Mouse (Mus musculus) heart, embryonic 12.5 days (tissue): ENCODE data around the gene Cd63. TPM values are rescaled to one million over a fixed set of nuclear protein-coding genes. Genes with fewer than 3 reads are reported as not detected.

Source experiments
- ATAC-seq: fragments of 200-750 bp; cut with Nextera tagmentation; 2 replicates; pipeline ENCODE4 v1.8.0; 2017; ENCODE audit warnings: moderate TSS enrichment, moderate library complexity; ENCODE audit not compliant: insufficient number of reproducible peaks, low FRiP score
- H3K27ac ChIP-seq: fragments of 300-500 bp; sonication (generic); 2 replicates; pipeline ENCODE4 v1.5.1; 2016; ENCODE audit warnings: mild to moderate bottlenecking, moderate library complexity; ENCODE audit not compliant: poor library complexity, severe bottlenecking
- H3K27me3 ChIP-seq: fragments of 300-500 bp; sonication (generic); replicated peaks from 2 replicates; pipeline ENCODE4 v1.6.1; 2016; ENCODE audit warnings: mild to moderate bottlenecking, moderate library complexity
- H3K36me3 ChIP-seq: fragments of 300-500 bp; sonication (generic); 2 replicates; pipeline ENCODE4 v1.6.1; 2016; ENCODE audit warnings: mild to moderate bottlenecking, moderate library complexity
- H3K4me1 ChIP-seq: fragments of 300-500 bp; sonication (generic); replicated peaks from 2 replicates; pipeline ENCODE4 v1.6.1; 2016; ENCODE audit warnings: mild to moderate bottlenecking
- H3K4me2 ChIP-seq: fragments of 300-500 bp; sonication (generic); 2 replicates; pipeline ENCODE4 v1.6.1; 2016; ENCODE audit warnings: mild to moderate bottlenecking, moderate library complexity
- H3K4me3 ChIP-seq: fragments of 300-500 bp; sonication (generic); 2 replicates; pipeline ENCODE4 v1.5.1; 2016; ENCODE audit warnings: mild to moderate bottlenecking
- H3K9ac ChIP-seq: fragments of 300-500 bp; sonication (generic); 2 replicates; pipeline ENCODE4 v1.6.1; 2016; ENCODE audit warnings: mild to moderate bottlenecking, moderate library complexity
- H3K9me3 ChIP-seq: fragments of 300-500 bp; sonication (generic); replicated peaks from 2 replicates; pipeline ENCODE4 v1.6.1; 2016; ENCODE audit warnings: mild to moderate bottlenecking, moderate library complexity
- WGBS: fragments of 180-500 bp; shearing (Covaris S2); methylation state at CpG from one replicate; pipeline ENCODE4 v1.1.7; 2016; 5-methylcytosine and 5-hydroxymethylcytosine counted together
- polyA plus RNA-seq: library from polyadenylated mRNA; unstranded; fragments of >200 nt; fragmentation: Nextera tagmentation; extraction: Ambion mirVana; gene quantifications from 2 replicates; pipeline ENCODE4 v1.2.1, GENCODE M21; 2016

The Cd63 gene
- polyA plus RNA-seq, 1 experiment from 2014 or later = 358 TPM

- no peak overlapping the region for H3K4me3 ChIP-seq
- H3K4me1 ChIP-seq = peaks cover 39% of the 10 kb centered on the region
- H3K27ac ChIP-seq = no peak overlapping the region
- H3K4me2 ChIP-seq = no peak overlapping the region
- no peaks in the 10 kb centered on the region for H3K27me3 ChIP-seq
- H3K36me3 ChIP-seq = peaks cover 48% of the 10 kb centered on the region
- no peaks in the 10 kb centered on the region for H3K9me3 ChIP-seq
- no peak for ATAC-seq
- no peak overlapping the region for H3K9ac ChIP-seq
- 72% methylated on average over 7 of the region's 7 CpGs for WGBS
Observed at GRCm38 (mm10) chr10:128918246-128918645, 17.5 kb downstream of the Cd63 start.

DNA sequence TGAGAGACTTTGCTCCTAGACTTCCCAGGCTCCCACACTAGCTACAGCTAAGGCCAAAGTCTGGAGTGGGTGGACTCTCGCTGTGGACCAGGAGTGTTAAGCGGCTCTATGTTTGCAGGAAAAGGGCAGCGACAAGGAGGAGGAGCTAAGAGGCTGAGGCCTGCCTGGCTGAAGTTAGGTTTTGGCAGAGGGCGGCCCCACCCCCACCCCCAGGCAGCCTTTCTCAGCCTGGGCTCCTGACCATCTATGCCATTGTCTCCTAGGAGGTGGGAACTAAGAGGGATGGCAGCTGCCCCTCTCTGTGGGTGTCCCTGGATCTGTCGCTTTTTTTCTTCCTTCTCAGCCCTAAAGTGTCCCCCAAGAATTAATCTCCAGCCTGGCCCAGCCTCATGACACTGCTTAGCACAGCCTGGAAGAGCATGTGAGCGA, 18.4 kb downstream of the Cd63 start:
- WGBS = 24% methylated on average over 6 of the region's 6 CpGs
- H3K4me1 ChIP-seq = peaks cover 42% of the 10 kb centered on the region
- no peak overlapping the region for H3K4me3 ChIP-seq
- H3K9ac ChIP-seq = no peak overlapping the region
- no peak overlapping the region for H3K4me2 ChIP-seq
- H3K27me3 ChIP-seq = no peaks in the 10 kb centered on the region
- H3K27ac ChIP-seq = no peak overlapping the region
- no peaks in the 10 kb centered on the region for H3K9me3 ChIP-seq
- ATAC-seq = no peak
- H3K36me3 ChIP-seq = peaks cover 39% of the 10 kb centered on the region

DNA sequence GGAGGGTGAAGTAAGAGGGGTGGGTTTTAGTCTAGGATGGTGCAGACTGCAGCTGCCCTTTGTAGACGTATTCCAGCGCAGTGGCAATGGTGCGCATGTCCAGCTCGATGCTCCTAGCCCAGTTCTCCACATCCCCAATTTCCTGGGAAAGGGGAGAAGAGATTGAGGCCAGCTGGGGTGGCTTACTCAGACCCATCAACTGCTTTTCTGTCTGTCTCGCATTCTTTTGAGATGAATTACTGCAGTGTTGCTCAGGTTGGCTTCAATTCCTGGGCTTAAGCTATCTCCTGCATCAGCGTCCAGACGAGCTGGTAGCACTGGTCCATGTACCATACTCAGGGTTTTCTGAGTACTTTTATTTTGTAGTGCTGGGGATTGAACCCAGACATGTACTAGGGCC, 19.2 kb downstream of the Cd63 start:
- Histone ChIP-seq H3K4me1 (peaks cover 43% of the 10 kb centered on the region), H3K9me3 (no peaks in the 10 kb centered on the region), H3K27ac (no peak overlapping the region), H3K36me3 (peaks cover 32% of the 10 kb centered on the region), H3K4me2 (no peak overlapping the region), H3K4me3 (no peak overlapping the region), H3K27me3 (no peaks in the 10 kb centered on the region), H3K9ac (no peak overlapping the region)
- no peak for ATAC-seq
- WGBS = 83% methylated on average over 7 of the region's 7 CpGs

DNA sequence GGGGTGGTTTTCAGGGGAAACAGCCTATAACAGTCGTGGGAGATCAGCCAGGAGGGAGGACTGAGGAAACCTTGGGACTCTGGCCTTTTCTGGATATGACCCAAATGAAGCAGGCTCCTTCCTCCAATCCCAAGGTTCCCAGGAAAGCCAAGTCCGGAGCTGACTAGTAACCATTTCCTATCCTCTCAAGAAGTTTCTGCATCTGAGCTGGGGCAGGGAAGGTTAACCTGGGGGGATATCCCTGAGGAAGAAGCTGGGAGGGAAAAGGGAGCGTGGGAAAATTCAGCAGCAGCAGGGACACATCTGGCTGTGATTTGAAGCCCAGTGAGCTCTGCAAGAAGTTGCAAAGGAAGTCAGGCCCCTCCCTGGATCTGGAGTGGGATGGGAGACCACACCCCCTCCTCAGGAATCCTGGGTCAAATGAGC, 20.0 kb downstream of the Cd63 start:
- Histone ChIP-seq H3K9ac (no peak overlapping the region), H3K4me3 (no peak overlapping the region), H3K27ac (peak overlapping the region; percentile 37; the same call in 1 of the 2 replicates), H3K36me3 (peaks cover 25% of the 10 kb centered on the region), H3K27me3 (no peaks in the 10 kb centered on the region), H3K9me3 (no peaks in the 10 kb centered on the region), H3K4me1 (peaks cover 43% of the 10 kb centered on the region), H3K4me2 (no peak overlapping the region)
- 68% methylated on average over 3 of the region's 3 CpGs for WGBS
- no peak for ATAC-seq

DNA sequence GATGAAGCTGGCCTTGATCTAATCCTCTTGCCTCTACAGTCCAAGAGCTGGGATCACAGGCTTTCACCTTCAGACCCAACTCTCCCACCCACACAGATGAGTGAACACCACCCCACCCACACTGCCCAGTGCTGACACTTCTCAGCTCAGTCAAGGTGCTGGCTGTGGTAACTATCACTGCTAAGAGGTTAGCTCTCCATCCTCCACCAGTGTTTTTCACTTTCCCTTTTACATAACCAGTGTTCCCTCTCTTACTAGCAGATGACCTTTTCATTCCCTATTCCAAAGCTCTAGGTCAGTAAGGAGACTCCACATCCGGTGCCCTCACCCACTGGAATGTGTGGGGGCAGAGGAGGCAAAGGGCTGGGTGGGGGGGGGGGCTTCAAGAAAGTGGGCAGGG, 20.5 kb downstream of the Cd63 start:
- peaks cover 22% of the 10 kb centered on the region for H3K36me3 ChIP-seq
- no peak for ATAC-seq
- H3K9me3 ChIP-seq = no peaks in the 10 kb centered on the region
- 70% methylated on average over 1 of the region's 1 CpGs for WGBS
- no peaks in the 10 kb centered on the region for H3K27me3 ChIP-seq
- no peak overlapping the region; the same call in 1 of the 2 replicates for H3K9ac ChIP-seq
- 0 out of 2 replicates have a peak overlapping the region, but pooled peaks have one; percentile 85 for H3K4me2 ChIP-seq
- peak overlapping the region; percentile 37; the same call in 1 of the 2 replicates for H3K27ac ChIP-seq
- peaks cover 43% of the 10 kb centered on the region for H3K4me1 ChIP-seq
- H3K4me3 ChIP-seq = no peak overlapping the region

DNA sequence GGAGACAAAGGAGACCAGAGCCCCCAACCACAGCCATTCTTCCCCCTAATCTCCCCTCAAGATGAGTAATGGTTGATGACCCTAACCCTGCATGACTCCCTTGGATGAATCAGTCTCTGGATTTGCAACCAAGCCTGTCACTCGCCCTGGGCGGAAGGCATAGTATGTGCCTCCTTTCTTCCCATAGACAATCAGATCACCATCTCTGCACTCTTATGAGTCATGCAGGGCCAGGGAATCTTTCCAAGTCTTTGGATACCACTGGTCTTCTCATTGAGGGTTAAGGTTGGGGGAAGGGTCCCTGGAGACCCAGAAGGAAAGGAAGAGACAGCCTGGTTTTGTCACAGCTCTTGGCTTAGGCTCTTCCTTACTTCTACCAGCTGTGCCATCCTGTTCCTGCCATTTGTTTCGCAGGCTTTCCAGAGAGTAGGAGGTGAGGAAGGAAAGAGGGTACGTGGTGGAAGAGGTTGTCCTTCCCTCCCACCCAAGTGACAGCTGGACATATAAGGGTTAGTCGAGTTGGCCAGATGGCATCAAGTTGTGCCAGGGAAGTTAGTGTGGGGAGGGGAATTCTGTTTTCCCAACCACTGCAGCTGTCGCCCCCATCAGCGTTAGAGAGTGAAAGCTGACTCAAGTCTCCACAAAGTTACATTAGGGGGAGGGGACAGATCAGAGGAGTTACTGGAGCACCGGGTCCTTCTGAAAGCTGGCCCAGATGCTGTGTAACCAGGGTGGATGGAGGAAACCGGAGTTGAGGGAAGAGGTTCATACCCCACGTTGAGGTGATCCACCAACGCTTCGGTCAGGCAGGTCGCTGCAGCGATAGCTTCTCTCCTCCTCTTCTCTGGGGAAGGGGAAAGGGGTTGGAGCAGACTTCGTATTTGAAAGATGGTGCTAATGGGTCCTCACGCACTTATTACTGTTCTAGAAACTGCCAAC, 21.4 kb downstream of the Cd63 start:
- peak overlapping the region; percentile 80 for H3K4me3 ChIP-seq
- H3K9me3 ChIP-seq = no peaks in the 10 kb centered on the region
- H3K27ac ChIP-seq = peak overlapping the region; percentile 87; the same call in 1 of the 2 replicates
- peak overlapping the region; percentile 85 for H3K4me2 ChIP-seq
- H3K27me3 ChIP-seq = no peaks in the 10 kb centered on the region
- H3K4me1 ChIP-seq = peaks cover 43% of the 10 kb centered on the region
- H3K9ac ChIP-seq = peak overlapping the region; percentile 84
- no peak for ATAC-seq
- WGBS = 65% methylated on average over 16 of the region's 16 CpGs
- H3K36me3 ChIP-seq = peaks cover 13% of the 10 kb centered on the region

- Histone ChIP-seq H3K9ac (peak within 1 kb of the TSS; percentile 84), H3K27me3 (no peaks in the 10 kb centered on the region), H3K36me3 (peaks cover 8% of the 10 kb centered on the region), H3K4me2 (peak within 1 kb of the TSS; percentile 85), H3K9me3 (no peaks in the 10 kb centered on the region), H3K4me3 (peak within 1 kb of the TSS; percentile 80), H3K4me1 (peaks cover 42% of the 10 kb centered on the region), H3K27ac (peak within 1 kb of the TSS; percentile 87)
- no peak for ATAC-seq
- 22% methylated on average over 1 of the region's 1 CpGs for WGBS
Observed at GRCm38 (mm10) chr10:128922822-128923012, 21.9 kb downstream of the Cd63 start, which contains the start of gene Rdh5. TSS of gene Rdh5 (minus strand) at chr10:128922888.

- Histone ChIP-seq H3K4me2 (peak overlapping the region; percentile 85), H3K4me1 (peaks cover 43% of the 10 kb centered on the region), H3K4me3 (peak overlapping the region; percentile 80), H3K9ac (peak overlapping the region; percentile 84), H3K27ac (peak overlapping the region; percentile 87), H3K27me3 (0 out of 2 replicates have a peak, but pooled peaks cover under 1% of the 10 kb centered on the region), H3K36me3 (peaks cover 3% of the 10 kb centered on the region), H3K9me3 (no peaks in the 10 kb centered on the region)
- ATAC-seq = peak; percentile 92
- WGBS = under 1% methylated on average over 41 of the region's 42 CpGs
Observed at GRCm38 (mm10) chr10:128923013-128923691, 22.4 kb downstream of the Cd63 start.

DNA sequence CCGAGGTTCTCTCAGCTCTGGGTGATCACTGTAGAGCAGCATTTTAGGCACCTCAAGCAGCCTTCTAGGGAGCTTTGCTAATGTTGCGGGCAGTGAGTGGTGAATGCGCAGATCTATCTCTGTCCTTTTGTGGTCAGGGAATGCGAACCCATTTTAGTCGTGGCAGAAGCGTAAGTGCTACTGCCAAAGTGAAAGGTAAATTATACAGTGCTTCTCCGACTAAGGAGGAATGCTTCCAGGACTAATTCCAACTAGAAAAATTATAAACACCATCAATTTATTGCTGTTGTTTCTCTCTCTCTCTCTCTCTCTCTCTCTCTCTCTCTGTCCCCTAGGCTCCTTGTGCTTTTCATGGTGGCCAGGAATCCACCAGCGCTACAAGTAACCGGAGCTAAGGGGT, 23.1 kb downstream of the Cd63 start, which contains the start of gene Bloc1s1:
Gene Bloc1s1 (minus strand): TSS at position 101 of the 400 bp plus-strand sequence.
- 61% methylated on average over 9 of the region's 9 CpGs for WGBS
- Histone ChIP-seq H3K9ac (peak within 1 kb of the TSS; percentile 84), H3K4me1 (peaks cover 47% of the 10 kb centered on the region), H3K27ac (peak within 1 kb of the TSS; percentile 87), H3K27me3 (0 out of 2 replicates have a peak, but pooled peaks cover 3% of the 10 kb centered on the region), H3K9me3 (no peaks in the 10 kb centered on the region), H3K36me3 (no peaks in the 10 kb centered on the region), H3K4me2 (peak within 1 kb of the TSS; percentile 85), H3K4me3 (peak within 1 kb of the TSS; percentile 80)
- ATAC-seq = no peak

- ATAC-seq = no peak
- H3K4me2 ChIP-seq = no peak overlapping the region
- no peaks in the 10 kb centered on the region for H3K9me3 ChIP-seq
- WGBS = 35% methylated on average over 4 of the region's 4 CpGs
- peaks cover 18% of the 10 kb centered on the region for H3K27me3 ChIP-seq
- no peak overlapping the region for H3K9ac ChIP-seq
- H3K4me1 ChIP-seq = peaks cover 27% of the 10 kb centered on the region
- no peak overlapping the region for H3K4me3 ChIP-seq
- H3K36me3 ChIP-seq = no peaks in the 10 kb centered on the region
- H3K27ac ChIP-seq = no peak overlapping the region
Observed at GRCm38 (mm10) chr10:128928356-128928755, 27.6 kb downstream of the Cd63 start.
